Mouse (Mus musculus): ENCODE data around the gene Ramp3. TPM values are rescaled to one million over a fixed set of nuclear protein-coding genes. Genes with fewer than 3 reads are reported as not detected.

Gene Ramp3
- total RNA-seq, 2 experiments from 2014 or later: 1.2 to 1.3 TPM

Other genes with a start within 250 kb of the Ramp3 start
- 100 to 1,000 TPM; 765 to 781 TPM for gene Ppia, start 243.1 kb upstream of the Ramp3 start, total RNA-seq (2021)
- 10 to 100 TPM; 66.2 to 67.3 TPM for gene H2afv, start 214.1 kb upstream of the Ramp3 start, total RNA-seq (2021)
- 10 to 100 TPM; 55.6 to 58.4 TPM for gene Purb, start 182.6 kb upstream of the Ramp3 start, total RNA-seq (2021)
- gene Myo1g, start 137.6 kb upstream of the Ramp3 start, total RNA-seq (2021): 1 to 10 TPM; 1.6 to 2.5 TPM
- gene Ccm2, start 111.6 kb upstream of the Ramp3 start, total RNA-seq (2021): 10 to 100 TPM; 25.9 to 28.1 TPM
- gene Nacad, start 52.5 kb upstream of the Ramp3 start, total RNA-seq (2021): under 1 TPM; 0.45 to 0.65 TPM
- gene Tbrg4, start 32.5 kb upstream of the Ramp3 start, total RNA-seq (2021): 10 to 100 TPM; 53.6 to 57.1 TPM
- not detected for gene Wap, start 19.9 kb upstream of the Ramp3 start, total RNA-seq (2021)
- gene Gm11983, start 179.1 kb downstream of the Ramp3 start, total RNA-seq (2021): not detected

Data from gastrocnemius, postnatal 10 days (tissue).